Mouse (Mus musculus) monocyte, adult 59 days (primary cell): ENCODE measurements around the gene Fdxr. TPM values are rescaled to one million over a fixed set of nuclear protein-coding genes. Genes with fewer than 3 reads are reported as not detected.

Experiments
- total RNA-seq, 2 experiments: library from RNA; stranded (reverse); gene quantifications; one replicate each; pipeline ENCODE4 v1.2.4; 2023

The Fdxr gene
- total RNA-seq = 10 to 100 TPM; 10.6 to 12.1 TPM

GRCm38 (mm10) chr11:115276780-115277603, at the start of gene Fdxr:
Gene Fdxr (minus strand): TSS chr11:115277050.

GRCm38 (mm10) chr11:115321906-115322693, 45.2 kb upstream of the Fdxr start, which contains the start of gene Ush1g:
Gene Ush1g (minus strand): TSS chr11:115322041.

GRCm38 (mm10) chr11:115306863-115307262, 30.0 kb upstream of the Fdxr start, which contains the start of gene Otop2:
Gene Otop2 (plus strand): TSS chr11:115307163.

GRCm38 (mm10) chr11:115297214-115297826, 20.5 kb upstream of the Fdxr start, which contains the start of gene Fads6:
Gene Fads6 (minus strand): TSS chr11:115297663.

GRCm38 (mm10) chr11:115267061-115267883, 9.6 kb downstream of the Fdxr start, which contains the start of gene Grin2c:
Gene Grin2c (minus strand): TSS chr11:115267243.

Other genes starting within 250 kb of the Fdxr start
- 100 to 1,000 TPM; 259 to 275 TPM for gene Cd300ld5, start 239.3 kb downstream of the Fdxr start, total RNA-seq
- gene Cd300ld3, start 228.6 kb downstream of the Fdxr start, total RNA-seq = 100 to 1,000 TPM; 153 to 264 TPM
- gene Cd300e, start 214.9 kb downstream of the Fdxr start, total RNA-seq = 100 to 1,000 TPM; 126 to 137 TPM
- gene Rab37, start 185.6 kb downstream of the Fdxr start, total RNA-seq = 1 to 10 TPM; 1.5 to 1.6 TPM
- gene Cd300lf, start 143.1 kb downstream of the Fdxr start, total RNA-seq = 10 to 100 TPM; 28.8 to 29.9 TPM
- 10 to 100 TPM; 82.4 to 86.6 TPM for gene Slc9a3r1, start 113.7 kb downstream of the Fdxr start, total RNA-seq
- gene Tmem104, start 89.6 kb downstream of the Fdxr start, total RNA-seq = 10 to 100 TPM; 59.0 to 72.0 TPM
- 10 to 100 TPM; 16.3 to 18.5 TPM for gene Nat9, start 89.2 kb downstream of the Fdxr start, total RNA-seq
- not detected for gene Grin2c, start 9.8 kb downstream of the Fdxr start, total RNA-seq
- gene Fads6, start 20.6 kb upstream of the Fdxr start, total RNA-seq = 1 to 10 TPM; 1.2 to 1.4 TPM
- gene Otop2, start 30.1 kb upstream of the Fdxr start, total RNA-seq = not detected
- gene Ush1g, start 45.0 kb upstream of the Fdxr start, total RNA-seq = not detected
- not detected for gene Otop3, start 57.7 kb upstream of the Fdxr start, total RNA-seq
- gene Hid1, start 90.7 kb upstream of the Fdxr start, total RNA-seq = under 1 TPM; 0.45 to 0.73 TPM
- gene Cdr2l, start 104.9 kb upstream of the Fdxr start, total RNA-seq = under 1 TPM; 0.21 to 0.36 TPM
- gene Mrpl58, start 126.7 kb upstream of the Fdxr start, total RNA-seq = 10 to 100 TPM; 51.8 to 56.5 TPM
- gene Atp5h, start 142.9 kb upstream of the Fdxr start, total RNA-seq = 100 to 1,000 TPM; 227 to 243 TPM
- 10 to 100 TPM; 33.9 to 34.2 TPM for gene Kctd2, start 143.1 kb upstream of the Fdxr start, total RNA-seq
- not detected for gene Trim80, start 163.5 kb upstream of the Fdxr start, total RNA-seq
- gene Slc16a5, start 185.4 kb upstream of the Fdxr start, total RNA-seq = under 1 TPM in 1 of 2 experiments, not detected in 1; 0.21 TPM
- gene Armc7, start 198.6 kb upstream of the Fdxr start, total RNA-seq = 10 to 100 TPM; 31.8 to 35.1 TPM
- 10 to 100 TPM; 91.6 to 94.8 TPM for gene Nt5c, start 214.8 kb upstream of the Fdxr start, total RNA-seq
- 100 to 1,000 TPM; 177 to 178 TPM for gene Jpt1, start 237.3 kb upstream of the Fdxr start, total RNA-seq